Mouse (Mus musculus) liver, embryonic 16.5 days (tissue): ENCODE data around the gene Ap5m1. TPM values are rescaled to one million over a fixed set of nuclear protein-coding genes. Genes with fewer than 3 reads are reported as not detected.

Experiments
- ATAC-seq: fragments of 200-750 bp; cut with Nextera tagmentation; 2 replicates; pipeline ENCODE4 v1.8.0; 2017; ENCODE audit warnings: low read depth, mild to moderate bottlenecking, moderate number of reproducible peaks, moderate library complexity
- H3K27ac ChIP-seq: fragments of 300-500 bp; sonication (generic); 2 replicates; pipeline ENCODE4 v1.5.1; 2014; ENCODE audit warnings: mild to moderate bottlenecking, low read length
- H3K27me3 ChIP-seq: fragments of 300-500 bp; sonication (generic); 2 replicates; pipeline ENCODE4 v1.6.1; 2014; ENCODE audit warnings: low read depth, low read length, mixed read lengths; ENCODE audit not compliant: control insufficient read depth, insufficient read depth
- H3K36me3 ChIP-seq: fragments of 300-500 bp; sonication (generic); 2 replicates; pipeline ENCODE4 v1.6.1; 2014; ENCODE audit warnings: mild to moderate bottlenecking; ENCODE audit not compliant: control insufficient read depth, insufficient read depth
- H3K4me1 ChIP-seq: fragments of 300-500 bp; sonication (generic); 2 replicates; pipeline ENCODE4 v1.6.1; 2014; ENCODE audit warnings: low read depth, low read length, mixed read lengths; ENCODE audit not compliant: control insufficient read depth
- H3K4me2 ChIP-seq: fragments of 300-500 bp; sonication (generic); 2 replicates; pipeline ENCODE4 v1.6.1; 2014; ENCODE audit warnings: low read depth, low read length, mixed read lengths
- H3K4me3 ChIP-seq: fragments of 300-500 bp; sonication (generic); 2 replicates; pipeline ENCODE4 v1.5.1; 2014; ENCODE audit warnings: low read depth, mild to moderate bottlenecking, low read length
- H3K9ac ChIP-seq: fragments of 300-500 bp; sonication (generic); 2 replicates; pipeline ENCODE4 v1.6.1; 2014; ENCODE audit warnings: low read depth, low read length
- H3K9me3 ChIP-seq: fragments of 300-500 bp; sonication (generic); replicated peaks from 2 replicates; pipeline ENCODE4 v1.6.1; 2016; ENCODE audit warnings: low read length; ENCODE audit not compliant: control insufficient read depth
- WGBS: fragments of 180-500 bp; shearing (Covaris S2); extraction: QIAGEN DNeasy Blood & Tissue Kit; methylation state at CpG from one replicate; pipeline ENCODE4 v1.1.7; 2014; ENCODE audit not compliant: insufficient replicate concordance; 5-methylcytosine and 5-hydroxymethylcytosine counted together
- polyA plus RNA-seq: library from polyadenylated mRNA; unstranded; fragments of >200 nt; fragmentation: Nextera tagmentation; extraction: Ambion mirVana; gene quantifications from 2 replicates; pipeline ENCODE4 v1.2.1, GENCODE M21; 2015

Gene Ap5m1
- polyA plus RNA-seq, 1 experiment from 2014 or later = 9.6 TPM

- ATAC-seq = peak; percentile 96
- Histone ChIP-seq H3K4me2 (peak within 1 kb of the TSS; percentile 80), H3K9me3 (no peaks in the 10 kb centered on the region), H3K27ac (peak within 1 kb of the TSS; percentile 99), H3K4me3 (peak within 1 kb of the TSS; percentile 98), H3K27me3 (no peaks in the 10 kb centered on the region), H3K4me1 (peaks cover 8% of the 10 kb centered on the region), H3K36me3 (no peaks in the 10 kb centered on the region), H3K9ac (peak within 1 kb of the TSS; percentile 98)
- WGBS = under 1% methylated on average over 51 of the region's 53 CpGs
Observed at GRCm38 (mm10) chr14:49066274-49066823, 452 bp downstream of the Ap5m1 start, which contains the start of gene Exoc5. Gene Exoc5 (minus strand): TSS chr14:49066653.

- H3K27me3 ChIP-seq = no peaks in the 10 kb centered on the region
- ATAC-seq = no peak
- H3K4me2 ChIP-seq = no peak overlapping the region
- 72% methylated on average over 2 of the region's 2 CpGs for WGBS
- peaks cover 2% of the 10 kb centered on the region; the same call in 1 of the 2 replicates for H3K4me1 ChIP-seq
- no peaks in the 10 kb centered on the region; the same call in none of the 2 replicates for H3K36me3 ChIP-seq
- no peak overlapping the region for H3K4me3 ChIP-seq
- no peak overlapping the region for H3K9ac ChIP-seq
- no peak overlapping the region for H3K27ac ChIP-seq
- no peaks in the 10 kb centered on the region for H3K9me3 ChIP-seq
Observed at GRCm38 (mm10) chr14:49072837-49073236, 6.9 kb downstream of the Ap5m1 start.

- Histone ChIP-seq H3K4me3 (no peak overlapping the region), H3K4me1 (no peaks in the 10 kb centered on the region), H3K36me3 (no peaks in the 10 kb centered on the region; the same call in none of the 2 replicates), H3K9me3 (no peaks in the 10 kb centered on the region), H3K27me3 (no peaks in the 10 kb centered on the region), H3K4me2 (no peak overlapping the region), H3K27ac (no peak overlapping the region), H3K9ac (no peak overlapping the region)
- 81% methylated on average over 7 of the region's 7 CpGs for WGBS
- ATAC-seq = no peak
Observed at GRCm38 (mm10) chr14:49073896-49074295, 8.0 kb downstream of the Ap5m1 start.

GRCm38 (mm10) chr14:49074361-49074760 is 8.5 kb downstream of the Ap5m1 start:
- ATAC-seq = no peak
- Histone ChIP-seq H3K36me3 (no peaks in the 10 kb centered on the region; the same call in none of the 2 replicates), H3K4me2 (no peak overlapping the region), H3K9me3 (no peaks in the 10 kb centered on the region), H3K27ac (no peak overlapping the region), H3K9ac (no peak overlapping the region), H3K4me3 (no peak overlapping the region), H3K27me3 (no peaks in the 10 kb centered on the region), H3K4me1 (no peaks in the 10 kb centered on the region)
- WGBS = 44% methylated on average over 2 of the region's 2 CpGs

GRCm38 (mm10) chr14:49078820-49079219 is 12.9 kb downstream of the Ap5m1 start:
- Histone ChIP-seq H3K4me3 (no peak overlapping the region), H3K27ac (no peak overlapping the region), H3K4me2 (no peak overlapping the region), H3K4me1 (no peaks in the 10 kb centered on the region), H3K27me3 (no peaks in the 10 kb centered on the region), H3K9ac (no peak overlapping the region), H3K36me3 (no peaks in the 10 kb centered on the region; the same call in none of the 2 replicates), H3K9me3 (no peaks in the 10 kb centered on the region)
- WGBS = 80% methylated on average over 2 of the region's 2 CpGs
- ATAC-seq = no peak

GRCm38 (mm10) chr14:49086522-49086921 is 20.6 kb downstream of the Ap5m1 start:
- ATAC-seq = peak; percentile 27; the same call in 1 of the 2 replicates
- Histone ChIP-seq H3K27me3 (no peaks in the 10 kb centered on the region), H3K27ac (no peak overlapping the region), H3K9me3 (no peaks in the 10 kb centered on the region), H3K9ac (no peak overlapping the region), H3K36me3 (no peaks in the 10 kb centered on the region), H3K4me1 (no peaks in the 10 kb centered on the region), H3K4me2 (no peak overlapping the region), H3K4me3 (no peak overlapping the region)
- WGBS = 70% methylated on average over 4 of the region's 4 CpGs

GRCm38 (mm10) chr14:49088155-49089048 is 22.5 kb downstream of the Ap5m1 start:
- H3K4me1 ChIP-seq = no peaks in the 10 kb centered on the region
- no peak overlapping the region for H3K4me2 ChIP-seq
- no peaks in the 10 kb centered on the region for H3K36me3 ChIP-seq
- no peak for ATAC-seq
- no peaks in the 10 kb centered on the region for H3K27me3 ChIP-seq
- H3K9ac ChIP-seq = no peak overlapping the region
- no peaks in the 10 kb centered on the region for H3K9me3 ChIP-seq
- WGBS = 78% methylated on average over 14 of the region's 14 CpGs
- no peak overlapping the region for H3K27ac ChIP-seq
- no peak overlapping the region for H3K4me3 ChIP-seq

- no peak for ATAC-seq
- WGBS = 64% methylated on average over 6 of the region's 6 CpGs
- Histone ChIP-seq H3K4me2 (no peak overlapping the region), H3K9ac (no peak overlapping the region), H3K4me1 (no peaks in the 10 kb centered on the region), H3K27me3 (no peaks in the 10 kb centered on the region), H3K27ac (no peak overlapping the region), H3K9me3 (no peaks in the 10 kb centered on the region), H3K36me3 (no peaks in the 10 kb centered on the region), H3K4me3 (no peak overlapping the region)
Observed at GRCm38 (mm10) chr14:49089461-49090058, 23.7 kb downstream of the Ap5m1 start.

GRCm38 (mm10) chr14:49090102-49090501 is 24.2 kb downstream of the Ap5m1 start:
- H3K9ac ChIP-seq = no peak overlapping the region
- no peaks in the 10 kb centered on the region for H3K9me3 ChIP-seq
- ATAC-seq = no peak
- no peaks in the 10 kb centered on the region for H3K36me3 ChIP-seq
- no peaks in the 10 kb centered on the region for H3K27me3 ChIP-seq
- no peaks in the 10 kb centered on the region for H3K4me1 ChIP-seq
- no peak overlapping the region for H3K27ac ChIP-seq
- WGBS = 72% methylated on average over 5 of the region's 5 CpGs
- H3K4me2 ChIP-seq = no peak overlapping the region
- no peak overlapping the region for H3K4me3 ChIP-seq
